Mouse (Mus musculus): Measurements from ENCODE around the gene Akap13.

GRCm38 (mm10) chr7:75666982-75667381 lies 211.6 kb downstream of the Akap13 start:
- TF ChIP-seq POLR2A (IDR thresholded peaks at IDR 0.05; ENCODE audit: extremely low read depth, insufficient read depth, low read length) = no peak
- TF ChIP-seq CTCF (IDR thresholded peaks at IDR 0.05; ENCODE audit: extremely low read depth, insufficient read depth, low read length) = no peak

Measured in cortical plate, adult 2 months (tissue).